28 mouse cellular contexts compared by ENCODE assay signal in the genomic region with DNA sequence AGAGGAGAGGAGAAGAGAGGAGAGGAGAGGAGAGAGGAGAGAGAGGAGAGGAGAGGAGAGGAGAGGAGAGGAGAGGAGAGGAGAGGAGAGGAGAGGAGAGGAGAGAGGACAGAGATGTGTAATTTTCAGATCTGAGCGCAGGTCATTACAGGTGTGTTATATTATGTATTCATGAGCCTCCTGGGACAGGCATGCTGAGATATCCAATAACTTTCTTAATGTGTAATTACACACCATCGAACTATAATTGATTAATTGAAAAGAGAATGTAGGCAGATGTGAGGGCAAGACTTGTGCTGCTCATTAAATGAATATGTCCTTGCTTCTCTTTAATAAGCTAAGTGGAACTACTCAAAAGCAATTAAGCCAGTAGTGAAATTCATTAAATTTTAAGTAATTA.
DNase-seq lines count a peak whose midpoint lies in the region; ATAC-seq and TF ChIP-seq lines count a peak whose summit lies in the region.
"Had no signal": no experiment of that assay in that cellular context is flagged by ENCODE, and none has a peak within 500 bp of the region (broad histone marks: within the 10 kb centered on the region; RNA-seq: fewer than 3 reads in every experiment).

No protein-coding gene starts in this region.

- H3K9ac ChIP-seq in hindbrain, embryonic 14.5 days: no peak overlapping the region
- no peak overlapping the region for H3K9ac ChIP-seq in hindbrain, postnatal 0 days (replicated peaks; ENCODE audit: low read length)
- no peak overlapping the region for H3K9ac ChIP-seq in neural tube, embryonic 13.5 days
- H3K9ac ChIP-seq: embryonic facial prominence, embryonic 13.5 days; embryonic facial prominence, embryonic 15.5 days; forebrain, embryonic 12.5 days had no signal

- WGBS in hindbrain, embryonic 14.5 days: 63% methylated on average over 2 of the region's 2 CpGs
- 78% methylated on average over 2 of the region's 2 CpGs for WGBS in hindbrain, postnatal 0 days
- 48% methylated on average over 2 of the region's 2 CpGs for WGBS in neural tube, embryonic 13.5 days

- no peak for TF ChIP-seq CTCF in hindbrain, postnatal 0 days (IDR thresholded peaks at IDR 0.05; ENCODE audit: low read depth)

- DNase-seq in hindbrain, embryonic 14.5 days (ENCODE audit: low spot score): no peak
- DNase-seq in hindbrain, postnatal 0 days (ENCODE audit: low spot score): no peak
- DNase-seq in neural tube, embryonic 10.5 days (ENCODE audit: extremely low spot score, low spot score): no peak
- no peak for DNase-seq in adrenal gland, adult 18-20 months (ENCODE audit: low spot score in 2 of 2)
- DNase-seq: adrenal gland, adult 2 months; adrenal gland, postnatal 10 days; adrenal gland, postnatal 25 days; B cell, adult 2 months; cerebellum, adult 11 months; cerebellum, adult 18-20 months; cerebellum, adult 8-10 months; cerebellum, adult 9-11 months; cerebellum, postnatal 14 days; cerebellum, postnatal 36 days; embryo, embryonic 11 days had no signal

- no peaks in the 10 kb centered on the region for H3K9me3 ChIP-seq in hindbrain, embryonic 14.5 days (ENCODE audit: control insufficient read depth, low read length)
- H3K9me3 ChIP-seq in hindbrain, postnatal 0 days (ENCODE audit: low read length): no peaks in the 10 kb centered on the region
- H3K9me3 ChIP-seq in neural tube, embryonic 13.5 days: no peaks in the 10 kb centered on the region
- H3K9me3 ChIP-seq: embryonic facial prominence, embryonic 13.5 days; embryonic facial prominence, embryonic 15.5 days; forebrain, embryonic 10.5 days; forebrain, embryonic 12.5 days; G1E had no signal

- no peak overlapping the region for H3K4me2 ChIP-seq in hindbrain, embryonic 14.5 days (replicated peaks)
- no peak overlapping the region for H3K4me2 ChIP-seq in hindbrain, postnatal 0 days (ENCODE audit: low read depth, low read length)
- H3K4me2 ChIP-seq in neural tube, embryonic 13.5 days: no peak overlapping the region
- H3K4me2 ChIP-seq: embryonic facial prominence, embryonic 13.5 days; embryonic facial prominence, embryonic 15.5 days; forebrain, embryonic 12.5 days had no signal

- H3K27me3 ChIP-seq in hindbrain, embryonic 14.5 days (ENCODE audit: control insufficient read depth, insufficient read depth, low read length): no peaks in the 10 kb centered on the region
- no peaks in the 10 kb centered on the region for H3K27me3 ChIP-seq in hindbrain, postnatal 0 days (ENCODE audit: insufficient read depth, low read length)
- no peaks in the 10 kb centered on the region for H3K27me3 ChIP-seq in neural tube, embryonic 13.5 days
- H3K27me3 ChIP-seq: CH12.LX; embryonic facial prominence, embryonic 13.5 days; embryonic facial prominence, embryonic 15.5 days; forebrain, embryonic 12.5 days; Patski had no signal

- no peaks in the 10 kb centered on the region for H3K36me3 ChIP-seq in hindbrain, embryonic 14.5 days (replicated peaks; ENCODE audit: control insufficient read depth, insufficient read depth)
- no peaks in the 10 kb centered on the region for H3K36me3 ChIP-seq in hindbrain, postnatal 0 days (ENCODE audit: insufficient read depth, low read length)
- H3K36me3 ChIP-seq in neural tube, embryonic 13.5 days: no peaks in the 10 kb centered on the region
- H3K36me3 ChIP-seq: embryonic facial prominence, embryonic 13.5 days; embryonic facial prominence, embryonic 15.5 days; forebrain, embryonic 12.5 days; G1E had no signal

- no peak overlapping the region for H3K27ac ChIP-seq in hindbrain, embryonic 14.5 days
- H3K27ac ChIP-seq in hindbrain, postnatal 0 days: no peak overlapping the region
- no peak overlapping the region for H3K27ac ChIP-seq in neural tube, embryonic 13.5 days (replicated peaks)
- H3K27ac ChIP-seq: forebrain, embryonic 12.5 days had no signal

- H3K4me3 ChIP-seq in hindbrain, embryonic 14.5 days (replicated peaks; ENCODE audit: low read length): no peak overlapping the region
- no peak overlapping the region for H3K4me3 ChIP-seq in hindbrain, postnatal 0 days (ENCODE audit: low read length)
- H3K4me3 ChIP-seq in neural tube, embryonic 13.5 days: no peak overlapping the region
- H3K4me3 ChIP-seq: embryonic facial prominence, embryonic 13.5 days; embryonic facial prominence, embryonic 15.5 days; erythroblast, embryonic 14.5 days; forebrain, embryonic 10.5 days; forebrain, embryonic 12.5 days had no signal

- H3K4me1 ChIP-seq in hindbrain, embryonic 14.5 days (replicated peaks; ENCODE audit: control insufficient read depth, insufficient read depth, low read length): peaks cover 8% of the 10 kb centered on the region; the same call in 1 of the 2 replicates
- no peaks in the 10 kb centered on the region for H3K4me1 ChIP-seq in hindbrain, postnatal 0 days (ENCODE audit: insufficient read depth, low read length)
- H3K4me1 ChIP-seq in neural tube, embryonic 13.5 days (replicated peaks): peaks cover 29% of the 10 kb centered on the region

- peak; percentile 31; the same call in 1 of the 2 replicates for ATAC-seq in hindbrain, embryonic 14.5 days (ENCODE audit: low FRiP score)
- ATAC-seq in hindbrain, postnatal 0 days: no peak; the same call in 1 of the 2 replicates
- ATAC-seq in neural tube, embryonic 13.5 days (ENCODE audit: low read depth): peak; percentile 66
- ATAC-seq: activated CD4-positive, CD25-positive, alpha-beta regulatory T cell, adult 4 months; CD4-positive, CD25-positive, alpha-beta regulatory T cell, adult 4 months; forebrain, embryonic 14.5 days; forebrain, embryonic 16.5 days; Patski had no signal
